Comparison of ENCODE assay signal across 8 mouse cellular contexts in the genomic region with DNA sequence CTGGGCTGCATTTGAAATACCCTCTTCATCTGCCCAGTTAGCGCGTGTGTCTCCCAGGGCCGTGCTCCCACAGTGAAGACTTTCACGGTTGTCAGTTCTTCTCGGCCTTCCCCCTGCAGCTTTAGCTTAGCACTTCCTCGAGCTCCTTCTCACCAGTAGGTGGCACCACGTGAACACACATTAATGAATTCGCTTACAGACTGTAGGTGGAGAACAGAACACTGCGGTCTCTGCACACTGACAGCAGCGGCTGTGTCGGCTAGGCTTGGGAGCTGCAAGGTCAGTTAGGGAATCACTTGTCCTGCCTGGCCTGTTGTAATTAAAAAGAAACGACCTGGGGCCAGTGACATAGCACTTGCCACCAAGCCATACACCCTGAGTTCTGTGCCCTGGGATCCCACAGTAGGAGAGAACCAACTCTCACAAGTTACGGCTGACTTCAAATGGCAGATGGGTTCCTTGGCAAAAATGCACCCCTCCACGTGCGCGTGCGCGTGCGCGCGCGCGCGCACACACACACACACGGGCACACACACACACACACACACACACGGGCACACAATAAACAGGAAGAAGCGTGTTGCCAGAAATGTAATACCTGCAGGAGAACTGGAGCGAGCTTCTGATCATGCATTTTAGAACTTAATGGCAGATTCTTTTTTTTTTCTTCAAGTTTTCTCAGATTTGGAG. TPM values are rescaled to one million over a fixed set of nuclear protein-coding genes. Genes with fewer than 3 reads are reported as not detected.
DNase-seq lines count a peak whose midpoint lies in the region; ATAC-seq and TF ChIP-seq lines count a peak whose summit lies in the region.

No protein-coding gene starts in this region.

- no peaks in the 10 kb centered on the region for H3K9me3 ChIP-seq in heart, embryonic 13.5 days
- no peaks in the 10 kb centered on the region for H3K9me3 ChIP-seq in liver, embryonic 11.5 days (ENCODE audit: control insufficient read depth, low read length)

- no peaks in the 10 kb centered on the region for H3K36me3 ChIP-seq in heart, embryonic 13.5 days
- H3K36me3 ChIP-seq in liver, embryonic 11.5 days (ENCODE audit: control insufficient read depth, insufficient read depth, low read length), result no peaks in the 10 kb centered on the region
- H3K36me3 ChIP-seq in myocyte (ENCODE audit: control insufficient read depth, insufficient read depth), result no peaks in the 10 kb centered on the region

- peak overlapping the region; percentile 82 for H3K9ac ChIP-seq in heart, embryonic 13.5 days
- peak overlapping the region; percentile 1 for H3K9ac ChIP-seq in liver, embryonic 11.5 days (ENCODE audit: low read depth, low read length)

- DNase-seq in CD4-positive helper T cell, adult 2 months (ENCODE audit: low read depth, low spot score), result peak; percentile 95
- DNase-seq in brain, embryonic 18.5 days (ENCODE audit: low read depth, low spot score), result peak; percentile 76
- DNase-seq in kidney, postnatal 10 days, result peak; percentile 95
- DNase-seq in liver, embryonic 11.5 days (ENCODE audit: low spot score), result peak; percentile 74
- peak; percentile 85 to 91 for DNase-seq in spleen, postnatal 4 days (ENCODE audit: low spot score in 2 of 2)

- H3ac ChIP-seq in myocyte (ENCODE audit: control insufficient read depth, insufficient read length), result no peak overlapping the region

- peak overlapping the region; percentile 93 for H3K4me2 ChIP-seq in heart, embryonic 13.5 days
- peak overlapping the region; percentile 64 for H3K4me2 ChIP-seq in liver, embryonic 11.5 days
- peak overlapping the region; percentile 85 for H3K4me2 ChIP-seq in myocyte (ENCODE audit: low read depth)

- TF ChIP-seq POLR2A in myocyte (IDR thresholded peaks at IDR 0.05; ENCODE audit: insufficient read length, low read depth), result no peak

- peak overlapping the region; percentile 75 for H3K27ac ChIP-seq in heart, embryonic 13.5 days (replicated peaks)
- peak overlapping the region; percentile 77 for H3K27ac ChIP-seq in liver, embryonic 11.5 days (ENCODE audit: low read depth, low read length)

- H3K27me3 ChIP-seq in heart, embryonic 13.5 days (replicated peaks), result no peaks in the 10 kb centered on the region
- no peaks in the 10 kb centered on the region for H3K27me3 ChIP-seq in liver, embryonic 11.5 days (replicated peaks; ENCODE audit: control insufficient read depth, insufficient read depth, low read length)
- H3K27me3 ChIP-seq in myocyte (ENCODE audit: control insufficient read depth, insufficient read depth, insufficient read length), result no peaks in the 10 kb centered on the region

- peak overlapping the region; percentile 56 for H3K4me3 ChIP-seq in heart, embryonic 13.5 days
- H3K4me3 ChIP-seq in liver, embryonic 11.5 days (ENCODE audit: low read depth, low read length), result peak overlapping the region; percentile 36
- no peak overlapping the region for H3K4me3 ChIP-seq in myocyte

- peak; percentile 86 for ATAC-seq in erythroid progenitor cell, adult 5-6 weeks (replicated peaks; ENCODE audit: low FRiP score, poor library complexity, severe bottlenecking)
- peak; percentile 40; the same call in 1 of the 2 replicates for ATAC-seq in heart, embryonic 13.5 days (ENCODE audit: extremely low read depth, insufficient number of reproducible peaks, low FRiP score, low TSS enrichment)
- peak; percentile 81 for ATAC-seq in liver, embryonic 11.5 days (replicated peaks; ENCODE audit: low FRiP score)

- peaks cover 20% of the 10 kb centered on the region for H3K4me1 ChIP-seq in heart, embryonic 13.5 days
- peaks cover 19% of the 10 kb centered on the region for H3K4me1 ChIP-seq in liver, embryonic 11.5 days (replicated peaks; ENCODE audit: control insufficient read depth, insufficient read depth, low read length)

- 11% methylated on average over 28 of the region's 28 CpGs for WGBS in heart, embryonic 13.5 days
- WGBS in liver, embryonic 11.5 days, result 11% methylated on average over 28 of the region's 28 CpGs

- no peaks in the 10 kb centered on the region for H3K79me2 ChIP-seq in myocyte (ENCODE audit: control insufficient read depth, insufficient read depth)

TF ChIP-seq in myocyte, 11 proteins besides CTCF, POLR2A, EP300 and RAD21:
- TF ChIP-seq E2F4 (IDR thresholded peaks at IDR 0.05; ENCODE audit: insufficient read depth) (no peak), USF1 (IDR thresholded peaks at IDR 0.05; ENCODE audit: low read depth) (peak; percentile 65), MYOD1 (IDR thresholded peaks at IDR 0.05; ENCODE audit: control insufficient read depth in 1 of 3, insufficient read length in 2 of 3, low read depth in 2 of 3) (peak in 1 of 3 experiments; percentile 5), MYOG (IDR thresholded peaks at IDR 0.05; ENCODE audit: control insufficient read depth in 1 of 3, insufficient read depth in 1 of 3, insufficient read length in 2 of 3, low read depth in 2 of 3) (no peak), CEBPB (IDR thresholded peaks at IDR 0.05; ENCODE audit: insufficient read depth, poor library complexity, severe bottlenecking) (no peak)

RNA-seq across cellular contexts. Expression of a gene that starts 11.5 kb away (rescaled TPM):
- 526 and 549 TPM in 2 replicates for total RNA-seq in erythroid progenitor cell, adult 5-6 weeks (2015; ENCODE audit: low replicate concordance)
- 375 and 420 TPM in 2 replicates for total RNA-seq in erythroid progenitor cell, adult 5-6 weeks (2017; ENCODE audit: low replicate concordance)
- polyA plus RNA-seq in heart, embryonic 13.5 days (2015; fragmentation: Nextera tagmentation; extraction: Ambion mirVana), result 425 and 468 TPM in 2 replicates
- polyA plus RNA-seq in liver, embryonic 11.5 days (2014; fragmentation: Nextera tagmentation; extraction: Ambion mirVana), result 1,178 and 1,306 TPM in 2 replicates
- 1,509 TPM for polyA plus RNA-seq in myocyte (2012; fragmentation: generic; extraction: Trizol)

RNA-seq across cellular contexts. Expression of a gene that starts 43.1 kb away (rescaled TPM):
- total RNA-seq in erythroid progenitor cell, adult 5-6 weeks (2015; ENCODE audit: low replicate concordance), result 0.42 TPM in 1 of 2 replicates, not detected in the other
- not detected in 2 replicates for total RNA-seq in erythroid progenitor cell, adult 5-6 weeks (2017; ENCODE audit: low replicate concordance)
- 0.40 and 0.55 TPM in 2 replicates for polyA plus RNA-seq in heart, embryonic 13.5 days (2015; fragmentation: Nextera tagmentation; extraction: Ambion mirVana)
- 0.12 and 0.22 TPM in 2 replicates for polyA plus RNA-seq in liver, embryonic 11.5 days (2014; fragmentation: Nextera tagmentation; extraction: Ambion mirVana)
- 1.1 TPM for polyA plus RNA-seq in myocyte (2012; fragmentation: generic; extraction: Trizol)
